Mouse (Mus musculus): ENCODE data around the gene Slc7a3. TPM values are rescaled to one million over a fixed set of nuclear protein-coding genes. Genes with fewer than 3 reads are reported as not detected.
"Not testable (repeated sequence)": the region's sequence is repeated elsewhere in the genome, so short reads cannot be mapped to it uniquely, and the experiment has no call there.

Slc7a3 gene
- under 1 TPM; 0.77 to 0.80 TPM for total RNA-seq (2021)
- long read RNA-seq, experiment 1, result 0 reads
- long read RNA-seq, experiment 2, result 0 reads

GRCm38 (mm10) chrX:101085920-101086319, at the start of gene Slc7a3:
Gene Slc7a3 (minus strand): TSS chrX:101086020.
- DNase-seq (ENCODE audit: low spot score in 2 of 2), result no peak

- no peak for DNase-seq (ENCODE audit: low spot score in 2 of 2)
These were observed 46.4 kb upstream of the Slc7a3 start for GRCm38 (mm10) chrX:101131992-101132791.

- DNase-seq (ENCODE audit: low spot score in 2 of 2), result peak; percentile 45 to 59
These were observed 45.2 kb upstream of the Slc7a3 start for GRCm38 (mm10) chrX:101131001-101131400.

- DNase-seq (ENCODE audit: low spot score in 2 of 2), result no peak
These were observed 42.7 kb upstream of the Slc7a3 start for GRCm38 (mm10) chrX:101128559-101128958.

GRCm38 (mm10) chrX:101126977-101127376, 41.2 kb upstream of the Slc7a3 start:
- DNase-seq (ENCODE audit: low spot score in 2 of 2), result no peak

GRCm38 (mm10) chrX:101126474-101126955, 40.7 kb upstream of the Slc7a3 start:
- peak; percentile 20 to 28 for DNase-seq (ENCODE audit: low spot score in 2 of 2)

GRCm38 (mm10) chrX:101120546-101120945, 34.7 kb upstream of the Slc7a3 start:
- no peak for DNase-seq (ENCODE audit: low spot score in 2 of 2)

GRCm38 (mm10) chrX:101085211-101085610, 609 bp downstream of the Slc7a3 start:
- DNase-seq (ENCODE audit: low spot score in 2 of 2), result not testable (repeated sequence)

- DNase-seq (ENCODE audit: low spot score in 2 of 2), result no peak
These were observed 1.6 kb downstream of the Slc7a3 start for GRCm38 (mm10) chrX:101084192-101084591.

GRCm38 (mm10) chrX:101065245-101065644, 20.6 kb downstream of the Slc7a3 start:
- no peak for DNase-seq (ENCODE audit: low spot score in 2 of 2)

- no peak for DNase-seq (ENCODE audit: low spot score in 2 of 2)
These were observed 22.3 kb downstream of the Slc7a3 start for GRCm38 (mm10) chrX:101063503-101063902.

- no peak for DNase-seq (ENCODE audit: low spot score in 2 of 2)
These were observed 26.3 kb downstream of the Slc7a3 start, which contains the start of gene Tex11 for GRCm38 (mm10) chrX:101059541-101059940. Gene Tex11 (minus strand): TSS chrX:101059667.

Other genes starting within 250 kb of the Slc7a3 start
- not detected for gene Tex11, start 26.4 kb downstream of the Slc7a3 start, total RNA-seq (2021)
- gene Snx12, start 136.5 kb upstream of the Slc7a3 start, total RNA-seq (2021), result 10 to 100 TPM; 53.7 to 54.1 TPM
- 10 to 100 TPM; 33.8 to 39.6 TPM for gene Foxo4, start 168.5 kb upstream of the Slc7a3 start, total RNA-seq (2021)
- under 1 TPM in 1 of 2 experiments, not detected in 1; 0.54 TPM for gene Gm614, start 178.0 kb upstream of the Slc7a3 start, total RNA-seq (2021)
- gene Il2rg, start 182.2 kb upstream of the Slc7a3 start, total RNA-seq (2021), result 1 to 10 TPM; 4.9 to 9.0 TPM
- gene Gm20489, start 183.0 kb upstream of the Slc7a3 start, total RNA-seq (2021), result not detected
- gene Med12, start 188.0 kb upstream of the Slc7a3 start, total RNA-seq (2021), result 10 to 100 TPM; 32.0 to 33.4 TPM
- 10 to 100 TPM in 1 of 2 experiments, 1 to 10 TPM in 1; 5.7 to 15.9 TPM for gene Nlgn3, start 213.1 kb upstream of the Slc7a3 start, total RNA-seq (2021)

Data from adrenal gland, adult 18-20 months (tissue).